Mouse (Mus musculus) heart, embryonic 12.5 days (tissue): ENCODE measurements around the gene Dph3. TPM values are rescaled to one million over a fixed set of nuclear protein-coding genes. Genes with fewer than 3 reads are reported as not detected.

Experiments
- ATAC-seq: fragments of 200-750 bp; cut with Nextera tagmentation; 2 replicates; pipeline ENCODE4 v1.8.0; 2017; ENCODE audit warnings: moderate TSS enrichment, moderate library complexity; ENCODE audit not compliant: insufficient number of reproducible peaks, low FRiP score
- H3K27ac ChIP-seq: fragments of 300-500 bp; sonication (generic); 2 replicates; pipeline ENCODE4 v1.5.1; 2016; ENCODE audit warnings: mild to moderate bottlenecking, moderate library complexity; ENCODE audit not compliant: poor library complexity, severe bottlenecking
- H3K27me3 ChIP-seq: fragments of 300-500 bp; sonication (generic); replicated peaks from 2 replicates; pipeline ENCODE4 v1.6.1; 2016; ENCODE audit warnings: mild to moderate bottlenecking, moderate library complexity
- H3K36me3 ChIP-seq: fragments of 300-500 bp; sonication (generic); 2 replicates; pipeline ENCODE4 v1.6.1; 2016; ENCODE audit warnings: mild to moderate bottlenecking, moderate library complexity
- H3K4me1 ChIP-seq: fragments of 300-500 bp; sonication (generic); replicated peaks from 2 replicates; pipeline ENCODE4 v1.6.1; 2016; ENCODE audit warnings: mild to moderate bottlenecking
- H3K4me2 ChIP-seq: fragments of 300-500 bp; sonication (generic); 2 replicates; pipeline ENCODE4 v1.6.1; 2016; ENCODE audit warnings: mild to moderate bottlenecking, moderate library complexity
- H3K4me3 ChIP-seq: fragments of 300-500 bp; sonication (generic); 2 replicates; pipeline ENCODE4 v1.5.1; 2016; ENCODE audit warnings: mild to moderate bottlenecking
- H3K9ac ChIP-seq: fragments of 300-500 bp; sonication (generic); 2 replicates; pipeline ENCODE4 v1.6.1; 2016; ENCODE audit warnings: mild to moderate bottlenecking, moderate library complexity
- H3K9me3 ChIP-seq: fragments of 300-500 bp; sonication (generic); replicated peaks from 2 replicates; pipeline ENCODE4 v1.6.1; 2016; ENCODE audit warnings: mild to moderate bottlenecking, moderate library complexity
- WGBS: fragments of 180-500 bp; shearing (Covaris S2); methylation state at CpG from one replicate; pipeline ENCODE4 v1.1.7; 2016; 5-methylcytosine and 5-hydroxymethylcytosine counted together
- polyA plus RNA-seq: library from polyadenylated mRNA; unstranded; fragments of >200 nt; fragmentation: Nextera tagmentation; extraction: Ambion mirVana; gene quantifications from 2 replicates; pipeline ENCODE4 v1.2.1, GENCODE M21; 2016

Gene Dph3
- polyA plus RNA-seq, 1 experiment from 2014 or later: 74.5 TPM

GRCm38 (mm10) chr14:32055781-32056180 lies 29.7 kb downstream of the Dph3 start:
- Histone ChIP-seq H3K27ac (peak overlapping the region; percentile 69), H3K4me2 (peak overlapping the region; percentile 19), H3K27me3 (no peaks in the 10 kb centered on the region), H3K9me3 (no peaks in the 10 kb centered on the region), H3K4me1 (peaks cover 25% of the 10 kb centered on the region), H3K4me3 (no peak overlapping the region), H3K9ac (no peak overlapping the region), H3K36me3 (no peaks in the 10 kb centered on the region)
- WGBS: 15% methylated on average over 8 of the region's 8 CpGs
- ATAC-seq: no peak

GRCm38 (mm10) chr14:32054788-32055187 lies 30.7 kb downstream of the Dph3 start:
- H3K27ac ChIP-seq: no peak overlapping the region
- 49% methylated on average over 10 of the region's 10 CpGs for WGBS
- no peak overlapping the region for H3K4me2 ChIP-seq
- H3K27me3 ChIP-seq: no peaks in the 10 kb centered on the region
- H3K9me3 ChIP-seq: no peaks in the 10 kb centered on the region
- ATAC-seq: no peak
- H3K4me1 ChIP-seq: peaks cover 30% of the 10 kb centered on the region
- H3K4me3 ChIP-seq: no peak overlapping the region
- H3K36me3 ChIP-seq: no peaks in the 10 kb centered on the region
- H3K9ac ChIP-seq: no peak overlapping the region

- Histone ChIP-seq H3K36me3 (no peaks in the 10 kb centered on the region), H3K4me2 (no peak overlapping the region), H3K4me3 (no peak overlapping the region), H3K4me1 (peaks cover 30% of the 10 kb centered on the region), H3K9me3 (no peaks in the 10 kb centered on the region), H3K9ac (no peak overlapping the region), H3K27me3 (no peaks in the 10 kb centered on the region), H3K27ac (no peak overlapping the region)
- 49% methylated on average over 5 of the region's 5 CpGs for WGBS
- no peak for ATAC-seq
These were observed 31.6 kb downstream of the Dph3 start for GRCm38 (mm10) chr14:32053895-32054294.

GRCm38 (mm10) chr14:32050171-32050570 lies 35.4 kb downstream of the Dph3 start:
- Histone ChIP-seq H3K9ac (no peak overlapping the region), H3K4me1 (peaks cover 33% of the 10 kb centered on the region), H3K27ac (no peak overlapping the region), H3K4me2 (no peak overlapping the region), H3K36me3 (no peaks in the 10 kb centered on the region), H3K4me3 (no peak overlapping the region), H3K27me3 (no peaks in the 10 kb centered on the region), H3K9me3 (no peaks in the 10 kb centered on the region)
- no peak for ATAC-seq
- WGBS: 43% methylated on average over 6 of the region's 6 CpGs

- 63% methylated on average over 8 of the region's 8 CpGs for WGBS
- Histone ChIP-seq H3K9me3 (no peaks in the 10 kb centered on the region), H3K4me2 (no peak overlapping the region), H3K4me1 (peaks cover 20% of the 10 kb centered on the region), H3K27ac (no peak overlapping the region), H3K9ac (no peak overlapping the region), H3K27me3 (no peaks in the 10 kb centered on the region), H3K4me3 (no peak overlapping the region), H3K36me3 (no peaks in the 10 kb centered on the region)
- no peak for ATAC-seq
These were observed 39.2 kb downstream of the Dph3 start for GRCm38 (mm10) chr14:32046357-32046756.

- H3K27ac ChIP-seq: no peak overlapping the region
- H3K4me3 ChIP-seq: no peak overlapping the region
- H3K36me3 ChIP-seq: no peaks in the 10 kb centered on the region
- H3K4me2 ChIP-seq: no peak overlapping the region
- 35% methylated on average over 5 of the region's 5 CpGs for WGBS
- no peak overlapping the region for H3K9ac ChIP-seq
- ATAC-seq: no peak
- H3K9me3 ChIP-seq: peaks cover 4% of the 10 kb centered on the region; the same call in 1 of the 2 replicates
- H3K27me3 ChIP-seq: no peaks in the 10 kb centered on the region
- H3K4me1 ChIP-seq: peaks cover 18% of the 10 kb centered on the region
These were observed 43.4 kb downstream of the Dph3 start for GRCm38 (mm10) chr14:32042108-32042507.

GRCm38 (mm10) chr14:32037661-32038252 lies 47.8 kb downstream of the Dph3 start:
- H3K27ac ChIP-seq: no peak overlapping the region
- no peak overlapping the region for H3K4me3 ChIP-seq
- no peaks in the 10 kb centered on the region for H3K36me3 ChIP-seq
- peak; percentile 74 for ATAC-seq
- H3K9me3 ChIP-seq: peaks cover 4% of the 10 kb centered on the region; the same call in 1 of the 2 replicates
- 75% methylated on average over 8 of the region's 8 CpGs for WGBS
- H3K4me1 ChIP-seq: peaks cover 2% of the 10 kb centered on the region; the same call in 1 of the 2 replicates
- no peaks in the 10 kb centered on the region for H3K27me3 ChIP-seq
- H3K4me2 ChIP-seq: no peak overlapping the region
- H3K9ac ChIP-seq: no peak overlapping the region

- WGBS: 74% methylated on average over 5 of the region's 5 CpGs
- Histone ChIP-seq H3K9me3 (peaks cover 4% of the 10 kb centered on the region; the same call in 1 of the 2 replicates), H3K9ac (no peak overlapping the region), H3K4me2 (no peak overlapping the region), H3K27ac (no peak overlapping the region), H3K4me1 (peaks cover 2% of the 10 kb centered on the region; the same call in 1 of the 2 replicates), H3K27me3 (no peaks in the 10 kb centered on the region), H3K4me3 (no peak overlapping the region), H3K36me3 (no peaks in the 10 kb centered on the region)
- no peak for ATAC-seq
These were observed 49.0 kb downstream of the Dph3 start for GRCm38 (mm10) chr14:32036482-32036881.

GRCm38 (mm10) chr14:32032522-32032921 lies 53.0 kb downstream of the Dph3 start:
- ATAC-seq: no peak
- WGBS: 6% methylated on average over 4 of the region's 4 CpGs

More at GRCm38 (mm10) chr14:32032522-32032921, 53.0 kb downstream of the Dph3 start:
- Histone ChIP-seq H3K4me2 (no peak overlapping the region), H3K36me3 (no peaks in the 10 kb centered on the region), H3K9ac (no peak overlapping the region), H3K4me3 (no peak overlapping the region), H3K9me3 (peaks cover under 1% of the 10 kb centered on the region; the same call in 1 of the 2 replicates), H3K27ac (no peak overlapping the region), H3K27me3 (peaks cover 20% of the 10 kb centered on the region), H3K4me1 (peaks cover 19% of the 10 kb centered on the region)

Other genes starting within 250 kb of the Dph3 start
- gene Galnt15, start 56.7 kb downstream of the Dph3 start, polyA plus RNA-seq: 0.29 and 0.35 TPM in 2 replicates
- 37.9 and 40.2 TPM in 2 replicates for gene Oxnad1, start 355 bp downstream of the Dph3 start, polyA plus RNA-seq
- not detected in 2 replicates for gene Msmb, start 56.3 kb upstream of the Dph3 start, polyA plus RNA-seq
- 146 and 147 TPM in 2 replicates for gene Ncoa4, start 74.1 kb upstream of the Dph3 start, polyA plus RNA-seq
- gene Timm23, start 116.2 kb upstream of the Dph3 start, polyA plus RNA-seq: 279 and 286 TPM in 2 replicates
- 35.5 and 37.9 TPM in 2 replicates for gene Parg, start 116.2 kb upstream of the Dph3 start, polyA plus RNA-seq
- gene Ogdhl, start 236.3 kb upstream of the Dph3 start, polyA plus RNA-seq: 19.2 and 19.4 TPM in 2 replicates